Mouse (Mus musculus) limb, embryonic 14.5 days (tissue): ENCODE data around the gene Cenpl. TPM values are rescaled to one million over a fixed set of nuclear protein-coding genes. Genes with fewer than 3 reads are reported as not detected.
"Not testable (repeated sequence)": the region's sequence is repeated elsewhere in the genome, so short reads cannot be mapped to it uniquely, and the experiment has no call there.

Experiments used
- ATAC-seq: fragments of 200-750 bp; cut with Nextera tagmentation; 2 replicates; pipeline ENCODE4 v1.8.0; 2017; ENCODE audit warnings: low read depth, moderate number of reproducible peaks, moderate TSS enrichment; ENCODE audit not compliant: low FRiP score
- DNase-seq: peaks from one replicate; pipeline ENCODE4 v3.0.0-alpha.2; 2015; ENCODE audit warnings: low spot score
- H3K27ac ChIP-seq: fragments of 300-500 bp; sonication (generic); replicated peaks from 2 replicates; pipeline ENCODE4 v1.5.1; 2014; ENCODE audit warnings: low read depth, mild to moderate bottlenecking, low read length, moderate library complexity, mixed read lengths
- H3K27me3 ChIP-seq: fragments of 300-500 bp; sonication (generic); 2 replicates; pipeline ENCODE4 v1.6.1; 2014; ENCODE audit warnings: low read length, mixed read lengths; ENCODE audit not compliant: control insufficient read depth, insufficient read depth
- H3K36me3 ChIP-seq: fragments of 300-500 bp; sonication (generic); 2 replicates; pipeline ENCODE4 v1.6.1; 2014; ENCODE audit warnings: mild to moderate bottlenecking, low read length, moderate library complexity, mixed read lengths; ENCODE audit not compliant: control insufficient read depth, insufficient read depth
- H3K4me1 ChIP-seq: fragments of 300-500 bp; sonication (generic); 2 replicates; pipeline ENCODE4 v1.6.1; 2014; ENCODE audit warnings: antibody characterized with exemption, low read length, mixed read lengths; ENCODE audit not compliant: control insufficient read depth, insufficient read depth
- H3K4me2 ChIP-seq: fragments of 300-500 bp; sonication (generic); replicated peaks from 2 replicates; pipeline ENCODE4 v1.6.1; 2014; ENCODE audit warnings: low read depth, mild to moderate bottlenecking, low read length, moderate library complexity; ENCODE audit not compliant: severe bottlenecking
- H3K4me3 ChIP-seq: fragments of 300-500 bp; sonication (generic); replicated peaks from 2 replicates; pipeline ENCODE4 v1.5.1; 2014; ENCODE audit warnings: low read length
- H3K9ac ChIP-seq: fragments of 300-500 bp; sonication (generic); 2 replicates; pipeline ENCODE4 v1.6.1; 2014; ENCODE audit warnings: mild to moderate bottlenecking, low read depth, low read length, moderate library complexity; ENCODE audit not compliant: severe bottlenecking
- H3K9me3 ChIP-seq: fragments of 300-500 bp; sonication (generic); 2 replicates; pipeline ENCODE4 v1.6.1; 2016; ENCODE audit warnings: low read length; ENCODE audit not compliant: control insufficient read depth
- POLR2A ChIP-seq: fragments of 200-500 bp; IDR thresholded peaks from 2 replicates; pipeline ENCODE4 v1.8.0; 2012; ENCODE audit warnings: inconsistent platforms, mild to moderate bottlenecking, moderate library complexity, borderline replicate concordance; ENCODE audit not compliant: insufficient read depth, insufficient read length; ENCODE audit errors: extremely low read depth
- WGBS: fragments of 180-500 bp; shearing (Covaris S2); extraction: QIAGEN DNeasy Blood & Tissue Kit; methylation state at CpG from one replicate; pipeline ENCODE4 v1.1.7; 2014; 5-methylcytosine and 5-hydroxymethylcytosine counted together
- polyA plus RNA-seq, 2 experiments: library from polyadenylated mRNA; depleted of rRNA in 1 of 2; stranded (reverse) in 1 of 2; unstranded in 1 of 2; fragments of >200 nt; fragmentation: Nextera tagmentation in 1 of 2; extraction: Ambion mirVana in 1 of 2; gene quantifications; 2 replicates each; pipeline versions ENCODE4 v1.2.1 to v1.2.3; 2012 to 2014

The Cenpl gene
- polyA plus RNA-seq (2012; rRNA removed): 13.1 and 13.3 TPM in 2 replicates
- polyA plus RNA-seq (2014; fragmentation: Nextera tagmentation; extraction: Ambion mirVana): 25.7 and 27.3 TPM in 2 replicates

DNA sequence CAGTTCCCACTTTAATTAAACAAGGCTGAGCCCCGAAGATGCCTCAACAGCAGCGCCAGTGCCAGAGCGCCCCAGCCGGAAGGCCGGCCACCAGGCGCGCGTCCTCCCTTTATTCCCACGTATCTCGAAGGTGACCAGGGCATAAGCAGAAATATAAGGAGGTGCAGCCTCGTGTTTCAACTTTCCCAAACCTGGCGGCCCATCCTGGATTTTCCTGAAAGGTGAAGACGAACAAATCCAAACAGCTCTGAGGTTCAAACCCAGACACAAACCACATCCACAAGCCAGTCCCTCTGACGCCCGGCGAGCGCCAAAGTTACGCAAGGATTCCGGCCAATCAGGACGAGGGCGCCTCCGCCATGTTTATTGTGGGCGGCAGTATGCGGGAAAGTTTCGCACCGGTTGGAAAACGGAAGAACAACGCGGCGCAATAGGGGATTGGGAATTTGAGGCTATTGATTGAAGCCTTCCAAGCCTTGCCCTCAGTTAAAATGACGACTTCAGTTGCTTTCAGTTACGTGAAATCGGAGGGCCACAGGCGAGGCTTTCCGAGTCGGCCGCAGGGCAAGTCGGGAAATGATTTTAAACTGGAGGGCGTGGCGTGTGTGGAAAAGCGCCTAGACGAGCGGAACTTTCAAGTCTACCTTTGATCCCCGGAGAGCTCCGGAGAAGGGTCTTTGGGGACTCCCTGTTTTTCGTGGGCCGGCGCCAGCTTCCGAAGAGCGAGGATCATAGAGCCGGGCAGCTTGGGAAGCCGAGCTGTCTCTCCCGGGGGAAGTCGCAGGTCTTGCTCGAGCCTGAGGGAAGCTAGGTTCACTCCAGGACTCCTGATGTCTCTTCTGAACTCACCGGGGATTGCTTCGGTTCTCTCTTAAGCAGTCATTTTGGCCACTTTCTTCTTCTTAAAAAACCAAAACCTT is at the start of gene Cenpl, which contains the start of gene Dars2:
Gene Cenpl, plus strand, starts transcription at position 362 of the 920 bp plus-strand sequence.
Gene Dars2, minus strand, starts transcription at position 307 of the 920 bp plus-strand sequence.
- DNase-seq: peak; percentile 99
- Histone ChIP-seq H3K4me1 (peaks cover 16% of the 10 kb centered on the region), H3K36me3 (peaks cover 5% of the 10 kb centered on the region; the same call in 1 of the 2 replicates), H3K4me2 (peak within 1 kb of the TSS; percentile 85), H3K9me3 (no peaks in the 10 kb centered on the region), H3K27me3 (no peaks in the 10 kb centered on the region), H3K4me3 (peak within 1 kb of the TSS; percentile 58), H3K27ac (peak within 1 kb of the TSS; percentile 65), H3K9ac (peak within 1 kb of the TSS; percentile 77)
- peak; percentile 97 for ATAC-seq
- no peak for TF ChIP-seq POLR2A
- WGBS: under 1% methylated on average over 57 of the region's 57 CpGs

DNA sequence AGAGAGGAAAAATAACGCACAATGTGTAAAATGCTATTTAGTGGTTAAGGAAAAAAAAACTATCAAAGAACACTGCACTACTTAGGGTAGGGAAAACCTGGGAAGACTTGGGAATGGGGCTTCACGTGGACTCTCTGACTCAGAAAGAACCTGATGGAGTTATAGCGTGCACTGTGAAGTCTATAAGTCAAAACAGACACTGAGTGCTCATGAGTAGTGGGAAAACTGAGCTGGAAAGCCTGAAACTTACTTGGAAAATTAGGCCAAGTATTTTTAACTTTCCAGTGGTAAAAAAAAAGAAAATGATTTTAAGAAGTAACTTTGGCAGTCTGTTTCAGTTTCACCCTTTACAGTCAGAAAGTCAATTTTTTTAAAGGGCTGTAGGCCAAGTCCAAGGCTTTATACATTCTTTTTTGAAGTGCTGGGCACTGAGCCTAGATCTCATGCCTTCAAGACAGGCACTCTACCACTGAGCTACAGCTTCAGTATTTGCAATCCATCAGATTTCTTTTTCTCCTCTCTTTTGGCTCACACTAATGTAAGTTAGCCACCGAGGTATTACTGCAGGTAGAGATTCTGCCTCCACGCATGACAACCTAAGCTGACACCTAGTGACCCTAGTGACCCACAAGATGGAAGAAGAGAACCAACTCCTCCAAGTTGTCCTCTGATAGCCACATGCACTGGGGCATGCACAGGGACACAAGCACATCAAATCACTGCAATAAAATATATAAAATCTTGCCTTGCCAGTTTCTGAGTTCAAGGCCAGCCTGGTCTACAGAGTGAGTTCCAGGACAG is 44.9 kb upstream of the Cenpl start:
- 0 out of 2 replicates have a peak, but pooled peaks cover 3% of the 10 kb centered on the region for H3K4me1 ChIP-seq
- TF ChIP-seq POLR2A: no peak
- peaks cover 20% of the 10 kb centered on the region for H3K36me3 ChIP-seq
- H3K27me3 ChIP-seq: no peaks in the 10 kb centered on the region
- DNase-seq: peak; percentile 83
- H3K4me2 ChIP-seq: no peak overlapping the region
- peak; percentile 67 for ATAC-seq
- 63% methylated on average over 5 of the region's 5 CpGs for WGBS
- H3K4me3 ChIP-seq: no peak overlapping the region
- peak overlapping the region; percentile 21 for H3K27ac ChIP-seq
- H3K9ac ChIP-seq: no peak overlapping the region
- no peaks in the 10 kb centered on the region for H3K9me3 ChIP-seq

DNA sequence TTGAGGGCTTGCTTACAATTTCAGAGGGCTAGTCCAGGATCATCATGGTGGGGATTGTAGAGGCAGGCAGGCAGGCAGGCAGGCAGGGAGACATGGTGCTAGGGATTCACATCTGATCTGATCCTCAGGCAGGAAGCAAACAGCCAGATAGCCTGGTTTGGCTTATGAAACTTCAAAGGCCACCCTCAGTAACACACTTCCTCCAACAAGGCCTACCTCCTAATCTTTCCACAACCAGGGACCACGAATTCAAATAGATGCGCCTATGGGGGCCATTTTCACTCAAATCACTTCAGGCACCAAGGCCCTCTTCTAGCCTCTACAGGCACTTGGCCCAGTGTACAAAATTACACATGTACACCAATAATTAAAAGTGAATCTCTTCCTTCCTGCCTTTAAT is 43.3 kb upstream of the Cenpl start:
- H3K4me3 ChIP-seq: no peak overlapping the region
- DNase-seq: no peak
- H3K27me3 ChIP-seq: no peaks in the 10 kb centered on the region
- H3K36me3 ChIP-seq: peaks cover 33% of the 10 kb centered on the region
- H3K27ac ChIP-seq: no peak overlapping the region
- H3K9me3 ChIP-seq: no peaks in the 10 kb centered on the region
- ATAC-seq: no peak
- no peak overlapping the region for H3K4me2 ChIP-seq
- H3K4me1 ChIP-seq: 0 out of 2 replicates have a peak, but pooled peaks cover 3% of the 10 kb centered on the region
- no peak overlapping the region for H3K9ac ChIP-seq
- 67% methylated on average over 2 of the region's 2 CpGs for WGBS
- TF ChIP-seq POLR2A: no peak

DNA sequence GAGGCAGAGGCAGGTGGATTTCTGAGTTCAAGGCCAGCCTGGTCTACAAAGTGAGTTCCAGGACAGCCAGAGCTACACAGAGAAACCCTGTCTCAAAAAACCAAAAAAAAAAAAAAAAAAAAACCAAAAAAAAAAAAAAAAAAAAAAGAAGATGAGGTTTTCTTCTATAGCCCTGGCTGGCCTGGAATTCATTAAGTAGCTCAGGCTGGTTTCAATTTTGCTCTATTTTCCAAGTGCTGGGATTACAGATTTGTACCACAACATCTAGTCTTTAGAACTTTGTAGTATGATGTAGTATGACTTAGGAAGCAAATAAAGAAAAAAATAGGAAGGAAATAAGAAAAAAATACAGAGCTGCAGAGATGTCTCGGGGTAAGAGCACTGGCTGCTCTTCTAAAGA is 42.1 kb upstream of the Cenpl start:
- H3K36me3 ChIP-seq: peaks cover 38% of the 10 kb centered on the region
- 69% methylated on average over 1 of the region's 1 CpGs for WGBS
- not testable (repeated sequence) for ATAC-seq

DNA sequence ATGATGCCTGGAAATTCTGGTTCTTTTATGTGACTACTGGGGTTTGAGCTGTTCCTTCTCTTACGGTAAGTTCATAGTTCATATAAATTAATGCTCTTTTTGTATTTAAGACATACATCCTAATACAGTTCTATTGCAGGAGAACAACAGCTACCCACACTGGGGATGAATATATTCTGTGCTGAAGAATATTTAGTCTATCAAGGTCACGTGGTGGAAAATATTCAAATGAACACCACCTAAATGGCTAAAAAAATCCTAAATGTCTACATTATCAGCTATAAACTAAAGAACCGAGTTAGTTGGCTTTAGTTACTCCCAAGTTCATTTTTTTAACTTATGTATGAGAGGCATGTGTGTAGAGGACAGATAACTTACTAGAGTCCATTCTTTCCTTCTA is 40.5 kb upstream of the Cenpl start:
- H3K27ac ChIP-seq: no peak overlapping the region

More for the DNA sequence above, 42.1 kb upstream of the Cenpl start:
- not testable (repeated sequence) for H3K9me3 ChIP-seq, H3K4me2 ChIP-seq, H3K27ac ChIP-seq, H3K9ac ChIP-seq, H3K27me3 ChIP-seq, H3K4me3 ChIP-seq, H3K4me1 ChIP-seq
- peak; percentile 39 for DNase-seq

More for the DNA sequence above, 40.5 kb upstream of the Cenpl start:
- H3K4me2 ChIP-seq: no peak overlapping the region
- H3K4me3 ChIP-seq: no peak overlapping the region
- 82% methylated on average over 3 of the region's 3 CpGs for WGBS
- no peak for TF ChIP-seq POLR2A
- H3K4me1 ChIP-seq: peaks cover 11% of the 10 kb centered on the region
- H3K9ac ChIP-seq: no peak overlapping the region
- no peak for ATAC-seq
- no peaks in the 10 kb centered on the region for H3K27me3 ChIP-seq
- DNase-seq: no peak
- H3K9me3 ChIP-seq: no peaks in the 10 kb centered on the region
- peaks cover 38% of the 10 kb centered on the region for H3K36me3 ChIP-seq
